In genomic region chr14:14703346-14703871, GRCm38 (mm10) we compare ENCODE assay signal across 7 mouse cellular contexts. TPM values are rescaled to one million over a fixed set of nuclear protein-coding genes. Genes with fewer than 3 reads are reported as not detected.
A peak's percentile ranks its signal among the peaks of the same experiment; 100 is the strongest.
DNase-seq lines count a peak whose midpoint lies in the region; TF ChIP-seq lines count a peak whose summit lies in the region.

No protein-coding gene starts in this region.

- WGBS in bone marrow, adult 2 months: under 1% methylated on average over 60 of the region's 60 CpGs
- under 1% methylated on average over 52 of the region's 60 CpGs for WGBS in forebrain, embryonic 10.5 days

- H3K9me3 ChIP-seq in MEL (replicated peaks; ENCODE audit: insufficient read depth, low read length): no peaks in the 10 kb centered on the region
- H3K9me3 ChIP-seq in forebrain, embryonic 10.5 days: no peaks in the 10 kb centered on the region

- H3K79me2 ChIP-seq in MEL (ENCODE audit: control insufficient read depth, insufficient read depth, low read length, poor library complexity): peaks cover 13% of the 10 kb centered on the region

- peak overlapping the region; percentile 96 to 98 for H3K4me3 ChIP-seq in MEL (ENCODE audit: control insufficient read depth in 1 of 2, insufficient read depth in 1 of 2, low read depth in 2 of 2, low read length in 2 of 2)
- H3K4me3 ChIP-seq in bone marrow, adult 2 months (replicated peaks; ENCODE audit: control insufficient read depth, low read depth, low read length): peak overlapping the region; percentile 76
- peak overlapping the region; percentile 92 for H3K4me3 ChIP-seq in forebrain, embryonic 10.5 days

- peaks cover 0 to 18% of the 10 kb centered on the region in 2 experiments; a peak in 2 of 4 replicates for H3K36me3 ChIP-seq in MEL (ENCODE audit: control insufficient read depth in 1 of 2, insufficient read depth in 2 of 2, low read length in 2 of 2)
- peaks cover 24% of the 10 kb centered on the region for H3K36me3 ChIP-seq in forebrain, embryonic 10.5 days (replicated peaks)

- peak; percentile 66 for DNase-seq in MEL (ENCODE audit: low read depth, low spot score)
- DNase-seq in forebrain, embryonic 10.5 days (ENCODE audit: extremely low spot score, low spot score): peak; percentile 71
- peak; percentile 70 for DNase-seq in heart, postnatal 4 days
- peak; percentile 9 to 34 for DNase-seq in layer of hippocampus, adult 8-10 months (ENCODE audit: low spot score in 2 of 2)
- DNase-seq in lung, postnatal 10 days: peak; percentile 70
- DNase-seq in ovary, postnatal 36 days (ENCODE audit: low spot score): peak; percentile 66

- peak overlapping the region; percentile 37 for H3K27ac ChIP-seq in MEL (ENCODE audit: control insufficient read depth, low read depth, low read length)
- peak overlapping the region; percentile 89; the same call in 1 of the 2 replicates for H3K27ac ChIP-seq in bone marrow, adult 2 months (ENCODE audit: control insufficient read depth, insufficient read depth, low read depth, low read length, poor library complexity)
- peak overlapping the region; percentile 96 for H3K27ac ChIP-seq in forebrain, embryonic 10.5 days

- peak in 1 of 2 experiments; percentile 26; a peak in 1 of 4 replicates for TF ChIP-seq POLR2A in MEL (IDR thresholded peaks at IDR 0.05; ENCODE audit: control insufficient read depth in 1 of 2, insufficient read depth in 1 of 2, low read depth in 1 of 2, low read length in 2 of 2, poor library complexity in 1 of 2)
- no peak for TF ChIP-seq POLR2A in bone marrow, adult 2 months (IDR thresholded peaks at IDR 0.05; ENCODE audit: borderline replicate concordance, control insufficient read depth, low read depth, low read length)

- H3K27me3 ChIP-seq in MEL (ENCODE audit: control insufficient read depth in 1 of 2, insufficient read depth in 2 of 2, low read length in 2 of 2): no peaks in the 10 kb centered on the region
- no peaks in the 10 kb centered on the region for H3K27me3 ChIP-seq in forebrain, embryonic 10.5 days (ENCODE audit: poor library complexity, severe bottlenecking)

- no peak for TF ChIP-seq CTCF in MEL (IDR thresholded peaks at IDR 0.05 in 2 of 3, conservative IDR thresholded peaks at IDR 0.05 in 1 of 3; ENCODE audit: control insufficient read depth in 1 of 3, insufficient read depth in 1 of 3, low read depth in 2 of 3, low read length in 3 of 3, poor library complexity in 1 of 3, severe bottlenecking in 1 of 3)
- TF ChIP-seq CTCF in bone marrow, adult 2 months (IDR thresholded peaks at IDR 0.05; ENCODE audit: control insufficient read depth, insufficient read depth, low read length): no peak

- H3K4me1 ChIP-seq in MEL (ENCODE audit: control insufficient read depth in 1 of 2, insufficient read depth in 2 of 2, low read length in 2 of 2): peaks cover 5 to 9% of the 10 kb centered on the region in 2 experiments; a peak in 3 of 4 replicates
- peaks cover 3% of the 10 kb centered on the region; the same call in 1 of the 2 replicates for H3K4me1 ChIP-seq in bone marrow, adult 2 months (ENCODE audit: control insufficient read depth, insufficient read depth, low read length)
- H3K4me1 ChIP-seq in forebrain, embryonic 10.5 days: peaks cover 31% of the 10 kb centered on the region

- peak overlapping the region; percentile 100 for H3K9ac ChIP-seq in MEL (ENCODE audit: control insufficient read depth, low read depth, low read length, poor library complexity, severe bottlenecking)

- no peak for TF ChIP-seq RAD21 in MEL (IDR thresholded peaks at IDR 0.05; ENCODE audit: low read depth, low read length)

- TF ChIP-seq EP300 in MEL (IDR thresholded peaks at IDR 0.05; ENCODE audit: low read depth in 1 of 2, low read length in 2 of 2): no peak

TF ChIP-seq in MEL, 35 proteins besides CTCF, POLR2A, EP300 and RAD21:
- TF ChIP-seq CHD1 (IDR thresholded peaks at IDR 0.05; ENCODE audit: low read depth, low read length): no peak
- no peak for TF ChIP-seq NRF1 (IDR thresholded peaks at IDR 0.05; ENCODE audit: insufficient read depth, low read depth, low read length, poor library complexity, severe bottlenecking)
- no peak for TF ChIP-seq ZMIZ1 (IDR thresholded peaks at IDR 0.05; ENCODE audit: low read depth, low read length)
- no peak for TF ChIP-seq MAFK (IDR thresholded peaks at IDR 0.05; ENCODE audit: borderline replicate concordance, low read depth, low read length)
- no peak for TF ChIP-seq MYC (IDR thresholded peaks at IDR 0.05; ENCODE audit: low read depth, low read length)
- no peak for TF ChIP-seq SIN3A (IDR thresholded peaks at IDR 0.05; ENCODE audit: low read length)
- no peak for TF ChIP-seq GATA1 (IDR thresholded peaks at IDR 0.05; ENCODE audit: low read depth, low read length)
- no peak for TF ChIP-seq MXI1 (IDR thresholded peaks at IDR 0.05; ENCODE audit: low read depth, low read length)
- no peak for TF ChIP-seq CHD2 (IDR thresholded peaks at IDR 0.05; ENCODE audit: low read length)
- no peak for TF ChIP-seq UBTF (IDR thresholded peaks at IDR 0.05; ENCODE audit: borderline replicate concordance, insufficient read depth, low read depth, low read length)
- no peak for TF ChIP-seq MAX (IDR thresholded peaks at IDR 0.05; ENCODE audit: low read length)
- no peak for TF ChIP-seq ELF1 (IDR thresholded peaks at IDR 0.05; ENCODE audit: low read depth, low read length)
- TF ChIP-seq TAL1 (IDR thresholded peaks at IDR 0.05; ENCODE audit: low read length): no peak
- TF ChIP-seq ZC3H11A (IDR thresholded peaks at IDR 0.05; ENCODE audit: low read depth, low read length): no peak

RNA-seq across cellular contexts. Expression of gene Slc4a7, which starts 1.3 kb away (rescaled TPM):
- total RNA-seq in MEL (2012; rRNA removed): 11.2 and 12.8 TPM in 2 replicates
- polyA plus RNA-seq in MEL (2012; ENCODE audit: insufficient read depth in 1 of 2, insufficient read length in 2 of 2, low read depth in 1 of 2, low replicate concordance in 2 of 2, missing spikeins in 1 of 2): 10 to 100 TPM in 1 of 2 experiments, 1 to 10 TPM in 1; 8.2 to 30.2 TPM
- 5.6 and 11.0 TPM in 2 replicates for polyA plus RNA-seq in bone marrow, adult 2 months (2011; ENCODE audit: insufficient read depth, insufficient read length, low replicate concordance, missing spikeins)
- polyA plus RNA-seq in forebrain, embryonic 10.5 days (2016; fragmentation: Nextera tagmentation; extraction: Ambion mirVana): 34.5 and 36.5 TPM in 2 replicates
- 10 to 100 TPM; 23.3 to 26.4 TPM for total RNA-seq in heart, postnatal 4 days (2021)
- total RNA-seq in layer of hippocampus, adult 8-10 months (2022): 10 to 100 TPM; 40.3 to 55.4 (median 48.3) TPM

Comparison
In these comparisons a context has a peak if more than half of its experiments do, and no peak if none do; other contexts are left out.
1. Peak in every context shown above with its lines: DNase-seq, H3K4me3 ChIP-seq and H3K27ac ChIP-seq.
2. H3K27ac ChIP-seq: peak in every context shown above with its lines; median percentile 96 in forebrain, embryonic 10.5 days; 89 in bone marrow, adult 2 months; 37 in MEL.